Mouse (Mus musculus) neural tube, embryonic 12.5 days (tissue): ENCODE results near the gene Sipa1l1. TPM values are rescaled to one million over a fixed set of nuclear protein-coding genes. Genes with fewer than 3 reads are reported as not detected.
"Not testable (repeated sequence)": the region's sequence is repeated elsewhere in the genome, so short reads cannot be mapped to it uniquely, and the experiment has no call there.

Experiments
- ATAC-seq: fragments of 200-750 bp; cut with Nextera tagmentation; 2 replicates; pipeline ENCODE4 v1.8.0; 2017; ENCODE audit warnings: low read depth, mild to moderate bottlenecking, moderate TSS enrichment, moderate library complexity; ENCODE audit not compliant: low FRiP score
- H3K27ac ChIP-seq: fragments of 300-500 bp; sonication (generic); 2 replicates; pipeline ENCODE4 v1.5.1; 2016
- H3K27me3 ChIP-seq: fragments of 300-500 bp; sonication (generic); replicated peaks from 2 replicates; pipeline ENCODE4 v1.6.1; 2016; ENCODE audit warnings: mild to moderate bottlenecking
- H3K36me3 ChIP-seq: fragments of 300-500 bp; sonication (generic); 2 replicates; pipeline ENCODE4 v1.6.1; 2016; ENCODE audit warnings: mild to moderate bottlenecking
- H3K4me1 ChIP-seq: fragments of 300-500 bp; sonication (generic); 2 replicates; pipeline ENCODE4 v1.6.1; 2016
- H3K4me2 ChIP-seq: fragments of 300-500 bp; sonication (generic); replicated peaks from 2 replicates; pipeline ENCODE4 v1.6.1; 2016; ENCODE audit warnings: mild to moderate bottlenecking
- H3K4me3 ChIP-seq: fragments of 300-500 bp; sonication (generic); 2 replicates; pipeline ENCODE4 v1.5.1; 2016
- H3K9ac ChIP-seq: fragments of 300-500 bp; sonication (generic); 2 replicates; pipeline ENCODE4 v1.6.1; 2016; ENCODE audit warnings: mild to moderate bottlenecking
- H3K9me3 ChIP-seq: fragments of 300-500 bp; sonication (generic); 2 replicates; pipeline ENCODE4 v1.6.1; 2016; ENCODE audit warnings: mild to moderate bottlenecking
- WGBS: fragments of 180-500 bp; shearing (Covaris S2); methylation state at CpG from one replicate; pipeline ENCODE4 v1.1.7; 2016; 5-methylcytosine and 5-hydroxymethylcytosine counted together
- polyA plus RNA-seq: library from polyadenylated mRNA; unstranded; fragments of >200 nt; fragmentation: Nextera tagmentation; extraction: Ambion mirVana; gene quantifications from 2 replicates; pipeline ENCODE4 v1.2.1, GENCODE M21; 2016

The Sipa1l1 gene
- polyA plus RNA-seq, 1 experiment from 2014 or later: 17.4 TPM

GRCm38 (mm10) chr12:82158516-82158915 lies 10.6 kb upstream of the Sipa1l1 start:
- Histone ChIP-seq H3K9ac (no peak overlapping the region), H3K27ac (no peak overlapping the region), H3K36me3 (no peaks in the 10 kb centered on the region), H3K4me2 (no peak overlapping the region), H3K4me3 (no peak overlapping the region), H3K9me3 (no peaks in the 10 kb centered on the region), H3K27me3 (no peaks in the 10 kb centered on the region), H3K4me1 (no peaks in the 10 kb centered on the region)
- ATAC-seq: no peak
- WGBS: 95% methylated on average over 16 of the region's 16 CpGs

- Histone ChIP-seq H3K27ac (no peak overlapping the region), H3K4me3 (no peak overlapping the region), H3K4me2 (no peak overlapping the region), H3K9ac (no peak overlapping the region), H3K4me1 (no peaks in the 10 kb centered on the region), H3K36me3 (no peaks in the 10 kb centered on the region), H3K27me3 (no peaks in the 10 kb centered on the region), H3K9me3 (no peaks in the 10 kb centered on the region)
- ATAC-seq: no peak
- 94% methylated on average over 3 of the region's 3 CpGs for WGBS
Measured at GRCm38 (mm10) chr12:82159372-82159771, 9.7 kb upstream of the Sipa1l1 start.

- H3K9ac ChIP-seq: no peak overlapping the region
- H3K36me3 ChIP-seq: no peaks in the 10 kb centered on the region
- H3K9me3 ChIP-seq: no peaks in the 10 kb centered on the region
- no peak overlapping the region for H3K4me3 ChIP-seq
- H3K27me3 ChIP-seq: no peaks in the 10 kb centered on the region
- ATAC-seq: no peak
- no peak overlapping the region for H3K4me2 ChIP-seq
- H3K4me1 ChIP-seq: peaks cover 16% of the 10 kb centered on the region; the same call in 1 of the 2 replicates
- 84% methylated on average over 4 of the region's 4 CpGs for WGBS
- no peak overlapping the region for H3K27ac ChIP-seq
Measured at GRCm38 (mm10) chr12:82165651-82166050, 3.5 kb upstream of the Sipa1l1 start.

DNA sequence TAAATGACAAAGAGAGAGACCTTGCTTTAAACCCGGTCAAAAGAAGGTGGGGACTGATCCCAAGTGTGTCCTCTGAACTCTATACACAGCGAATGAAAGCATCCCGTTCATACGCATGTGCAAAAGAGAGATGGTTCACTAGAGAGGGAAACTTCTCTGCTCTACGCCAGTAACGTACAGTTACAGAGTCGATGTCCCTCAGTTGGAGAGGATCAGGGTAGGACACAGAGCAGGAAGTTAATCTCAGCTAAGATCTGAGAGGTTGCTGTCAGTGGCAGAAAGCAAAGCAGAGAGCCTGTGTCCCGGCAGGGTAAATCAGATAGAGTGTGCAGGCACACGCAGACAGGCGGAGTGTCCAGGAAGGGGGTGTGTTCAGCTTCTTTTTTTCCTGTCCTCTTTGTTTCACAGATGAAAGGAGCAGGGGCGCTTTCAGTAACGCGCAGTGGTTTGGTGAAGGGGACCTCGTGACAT lies 3.0 kb upstream of the Sipa1l1 start:
- Histone ChIP-seq H3K36me3 (no peaks in the 10 kb centered on the region), H3K4me2 (peak overlapping the region; percentile 48), H3K27ac (no peak overlapping the region), H3K4me1 (peaks cover 21% of the 10 kb centered on the region), H3K9me3 (no peaks in the 10 kb centered on the region), H3K9ac (no peak overlapping the region), H3K27me3 (no peaks in the 10 kb centered on the region), H3K4me3 (no peak overlapping the region)
- ATAC-seq: no peak
- WGBS: 24% methylated on average over 14 of the region's 14 CpGs

GRCm38 (mm10) chr12:82169571-82170431 lies 681 bp downstream of the Sipa1l1 start:
- Histone ChIP-seq H3K9me3 (no peaks in the 10 kb centered on the region), H3K4me2 (peak overlapping the region; percentile 83)
- under 1% methylated on average over 96 of the region's 109 CpGs for WGBS

GRCm38 (mm10) chr12:82170461-82171279 lies 1.6 kb downstream of the Sipa1l1 start:
- no peak for ATAC-seq
- Histone ChIP-seq H3K36me3 (no peaks in the 10 kb centered on the region), H3K9ac (peak overlapping the region; percentile 90), H3K4me1 (peaks cover 25% of the 10 kb centered on the region), H3K9me3 (no peaks in the 10 kb centered on the region), H3K4me3 (peak overlapping the region; percentile 91), H3K4me2 (peak overlapping the region; percentile 83), H3K27me3 (no peaks in the 10 kb centered on the region), H3K27ac (no peak overlapping the region)
- 2% methylated on average over 29 of the region's 29 CpGs for WGBS

More at GRCm38 (mm10) chr12:82169571-82170431, 681 bp downstream of the Sipa1l1 start:
- no peaks in the 10 kb centered on the region for H3K36me3 ChIP-seq
- ATAC-seq: peak; percentile 72
- peaks cover 25% of the 10 kb centered on the region for H3K4me1 ChIP-seq
- peak overlapping the region; percentile 91 for H3K4me3 ChIP-seq
- H3K27me3 ChIP-seq: no peaks in the 10 kb centered on the region
- H3K27ac ChIP-seq: peak overlapping the region; percentile 90
- peak overlapping the region; percentile 90 for H3K9ac ChIP-seq

DNA sequence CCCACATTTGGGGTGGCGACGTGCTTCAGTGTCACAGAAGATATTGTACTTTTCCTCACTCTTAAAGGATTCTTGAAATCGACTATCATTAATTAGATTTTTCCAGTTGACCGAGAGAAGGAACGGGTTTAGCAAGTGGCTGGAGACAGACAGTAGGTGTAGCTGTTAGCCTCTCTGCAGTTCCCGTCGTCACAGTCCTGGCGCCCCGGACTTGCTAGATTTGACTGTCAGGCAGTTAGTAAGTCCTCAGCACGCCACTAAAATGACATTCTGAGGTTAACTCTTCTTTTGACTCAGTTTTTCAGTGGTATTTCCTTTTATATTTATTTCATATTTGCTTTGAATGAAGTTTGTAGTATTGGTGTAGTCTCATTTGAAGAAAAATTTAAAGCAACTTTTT lies 2.5 kb downstream of the Sipa1l1 start:
- peak overlapping the region; percentile 91; the same call in 1 of the 2 replicates for H3K4me3 ChIP-seq
- peak overlapping the region; percentile 83 for H3K4me2 ChIP-seq
- H3K27ac ChIP-seq: no peak overlapping the region
- no peaks in the 10 kb centered on the region for H3K9me3 ChIP-seq
- WGBS: 34% methylated on average over 10 of the region's 10 CpGs
- H3K27me3 ChIP-seq: no peaks in the 10 kb centered on the region
- 0 out of 2 replicates have a peak overlapping the region, but pooled peaks have one; percentile 26 for H3K9ac ChIP-seq
- ATAC-seq: no peak
- H3K36me3 ChIP-seq: no peaks in the 10 kb centered on the region
- peaks cover 16% of the 10 kb centered on the region for H3K4me1 ChIP-seq

- Histone ChIP-seq H3K27ac (no peak overlapping the region), H3K4me2 (no peak overlapping the region), H3K9ac (no peak overlapping the region), H3K9me3 (no peaks in the 10 kb centered on the region), H3K4me1 (peaks cover 13% of the 10 kb centered on the region), H3K36me3 (no peaks in the 10 kb centered on the region), H3K4me3 (no peak overlapping the region), H3K27me3 (no peaks in the 10 kb centered on the region)
- 87% methylated on average over 1 of the region's 1 CpGs for WGBS
- no peak for ATAC-seq
Measured at GRCm38 (mm10) chr12:82173623-82174022, 4.5 kb downstream of the Sipa1l1 start.

GRCm38 (mm10) chr12:82175709-82176108 lies 6.6 kb downstream of the Sipa1l1 start:
- Histone ChIP-seq H3K4me1 (peaks cover 8% of the 10 kb centered on the region; the same call in 1 of the 2 replicates), H3K4me3 (no peak overlapping the region), H3K27ac (no peak overlapping the region), H3K4me2 (no peak overlapping the region), H3K9me3 (no peaks in the 10 kb centered on the region), H3K27me3 (no peaks in the 10 kb centered on the region), H3K9ac (no peak overlapping the region), H3K36me3 (no peaks in the 10 kb centered on the region)
- no peak for ATAC-seq
- WGBS: 92% methylated on average over 3 of the region's 3 CpGs

- Histone ChIP-seq H3K36me3 (peaks cover 12% of the 10 kb centered on the region; the same call in 1 of the 2 replicates), H3K4me3 (no peak overlapping the region), H3K27me3 (no peaks in the 10 kb centered on the region), H3K4me1 (no peaks in the 10 kb centered on the region), H3K4me2 (no peak overlapping the region), H3K27ac (no peak overlapping the region), H3K9ac (no peak overlapping the region), H3K9me3 (peaks cover 10% of the 10 kb centered on the region; the same call in 1 of the 2 replicates)
- WGBS: 94% methylated on average over 4 of the region's 4 CpGs
- no peak for ATAC-seq
Measured at GRCm38 (mm10) chr12:82178636-82179035, 9.5 kb downstream of the Sipa1l1 start.

- Histone ChIP-seq H3K4me1 (no peaks in the 10 kb centered on the region), H3K27me3 (no peaks in the 10 kb centered on the region), H3K36me3 (peaks cover 12% of the 10 kb centered on the region; the same call in 1 of the 2 replicates), H3K27ac (no peak overlapping the region), H3K4me3 (no peak overlapping the region), H3K9me3 (peaks cover 10% of the 10 kb centered on the region; the same call in 1 of the 2 replicates), H3K4me2 (no peak overlapping the region), H3K9ac (no peak overlapping the region)
- no peak for ATAC-seq
- 87% methylated on average over 4 of the region's 4 CpGs for WGBS
Measured at GRCm38 (mm10) chr12:82179626-82180025, 10.5 kb downstream of the Sipa1l1 start.

DNA sequence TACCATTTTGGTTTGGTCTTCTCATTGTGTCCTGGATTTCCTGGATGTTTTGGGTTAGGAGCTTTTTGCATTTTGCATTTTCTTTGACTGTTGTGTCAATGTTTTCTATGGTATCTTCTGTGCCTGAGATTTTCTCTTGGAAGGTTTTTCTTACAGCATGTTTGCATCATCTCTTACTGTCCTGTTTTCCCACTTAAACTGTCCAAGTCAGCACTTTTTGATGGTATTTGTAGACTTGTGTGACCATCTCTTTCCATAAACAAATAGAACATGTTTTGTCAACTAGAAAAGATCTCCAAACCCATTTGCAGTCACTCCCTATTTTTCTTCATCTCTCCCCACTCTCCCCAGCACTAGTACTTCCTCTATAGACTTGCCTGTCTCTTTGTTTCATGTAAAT lies 17.0 kb downstream of the Sipa1l1 start:
- not testable (repeated sequence) for H3K27me3 ChIP-seq, H3K27ac ChIP-seq, H3K4me1 ChIP-seq, H3K9ac ChIP-seq, ATAC-seq, H3K4me3 ChIP-seq, H3K4me2 ChIP-seq
- H3K9me3 ChIP-seq: peaks cover 10% of the 10 kb centered on the region; the same call in 1 of the 2 replicates
- H3K36me3 ChIP-seq: peaks cover 12% of the 10 kb centered on the region; the same call in 1 of the 2 replicates
